Mouse (Mus musculus) heart, postnatal 0 days (tissue): ENCODE measurements at regions not wholly inside any gene's neighbourhood (a gene's known extent, or its start where the extent isn't known, plus 50 kb on each side); places are given as distances from the start of the nearest gene placed in this dataset.

Source experiments
- CTCF ChIP-seq: IDR thresholded peaks from 2 replicates; pipeline ENCODE4 v1.5.1; 2016; ENCODE audit warnings: antibody characterized with exemption, control low read depth, low read depth
- EP300 ChIP-seq: IDR thresholded peaks from 2 replicates; pipeline ENCODE4 v1.6.1; 2016; ENCODE audit warnings: antibody characterized with exemption, low read depth

- TF ChIP-seq CTCF (no peak), EP300 (no peak)
Observed at GRCm38 (mm10) chr3:101690779-101691178, 86.3 kb upstream of the Atp1a1 start.
